In the genomic region with DNA sequence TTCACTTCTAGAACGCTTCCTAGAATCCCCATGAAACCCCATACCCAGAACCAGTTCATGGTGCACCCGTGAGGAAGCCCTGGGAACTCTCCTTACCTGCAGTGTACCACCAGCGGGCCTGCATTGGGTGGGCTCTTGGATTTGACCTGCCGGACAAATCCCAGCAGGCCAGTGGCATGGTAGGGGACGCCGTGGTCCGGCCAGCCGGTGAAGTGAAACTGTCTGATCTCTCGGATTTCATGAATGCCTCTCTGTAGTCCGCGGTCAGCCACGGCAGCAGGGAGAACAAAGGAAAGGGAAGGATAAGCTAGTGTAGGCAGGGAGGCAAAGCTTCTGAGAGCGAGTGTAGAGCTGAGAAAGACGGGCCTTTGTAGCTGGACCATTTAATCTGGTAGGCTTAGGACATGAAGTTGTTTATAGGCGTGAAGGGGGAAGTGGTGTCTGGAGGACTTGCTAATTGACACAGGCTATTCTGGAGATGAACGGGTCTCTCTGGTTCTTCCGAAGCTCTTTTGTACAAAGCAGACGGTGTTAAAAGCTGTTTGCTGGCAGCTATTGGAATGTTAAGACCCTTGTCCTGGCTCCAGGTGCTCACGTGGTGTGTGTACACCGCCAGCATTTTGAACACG, we compare ENCODE assay signal across 9 mouse cellular contexts.
A peak's percentile ranks its signal among the peaks of the same experiment; 100 is the strongest.
DNase-seq lines count a peak whose midpoint lies in the region; ATAC-seq and TF ChIP-seq lines count a peak whose summit lies in the region.
"Had no signal": no experiment of that assay in that cellular context is flagged by ENCODE, and none has a peak within 500 bp of the region (broad histone marks: within the 10 kb centered on the region; RNA-seq: fewer than 3 reads in every experiment).

No protein-coding gene starts in this region.

- H3K9me3 ChIP-seq in kidney, embryonic 14.5 days (ENCODE audit: control insufficient read depth, low read length) = no peaks in the 10 kb centered on the region
- H3K9me3 ChIP-seq in embryonic facial prominence, embryonic 14.5 days (ENCODE audit: control insufficient read depth, low read length) = no peaks in the 10 kb centered on the region
- H3K9me3 ChIP-seq in limb, embryonic 10.5 days (replicated peaks) = no peaks in the 10 kb centered on the region
- no peaks in the 10 kb centered on the region for H3K9me3 ChIP-seq in neural tube, embryonic 12.5 days

- H3K9ac ChIP-seq in kidney, embryonic 14.5 days (ENCODE audit: low read depth, low read length) = no peak overlapping the region
- H3K9ac ChIP-seq in embryonic facial prominence, embryonic 14.5 days (ENCODE audit: low read depth, low read length) = no peak overlapping the region
- no peak overlapping the region for H3K9ac ChIP-seq in neural tube, embryonic 12.5 days

- no peak overlapping the region for H3K27ac ChIP-seq in kidney, embryonic 14.5 days (ENCODE audit: low read depth, low read length)
- no peak overlapping the region for H3K27ac ChIP-seq in embryonic facial prominence, embryonic 14.5 days (replicated peaks; ENCODE audit: low read depth, low read length)
- peak overlapping the region; percentile 81 for H3K27ac ChIP-seq in limb, embryonic 10.5 days
- no peak overlapping the region for H3K27ac ChIP-seq in neural tube, embryonic 12.5 days
- H3K27ac ChIP-seq in kidney, adult 2 months (ENCODE audit: insufficient read depth, low read depth, low read length) = no peak overlapping the region
- H3K27ac ChIP-seq in thymus, adult 2 months (ENCODE audit: control insufficient read depth, insufficient read depth, low read length) = no peak overlapping the region

- TF ChIP-seq POLR2A in kidney, adult 2 months (IDR thresholded peaks at IDR 0.05; ENCODE audit: low read depth, low read length) = no peak
- no peak for TF ChIP-seq POLR2A in thymus, adult 2 months (IDR thresholded peaks at IDR 0.05; ENCODE audit: control insufficient read depth, extremely low read depth, insufficient read depth, low read length, poor library complexity)

- 39% methylated on average over 21 of the region's 21 CpGs for WGBS in kidney, embryonic 14.5 days
- 32% methylated on average over 21 of the region's 21 CpGs for WGBS in embryonic facial prominence, embryonic 14.5 days
- 58% methylated on average over 21 of the region's 21 CpGs for WGBS in limb, embryonic 10.5 days
- WGBS in neural tube, embryonic 12.5 days = 28% methylated on average over 21 of the region's 21 CpGs
- 66% methylated on average over 21 of the region's 21 CpGs for WGBS in kidney, adult 2 months
- WGBS in thymus, adult 2 months = 77% methylated on average over 21 of the region's 21 CpGs

- peak; percentile 22; the same call in 1 of the 2 replicates for ATAC-seq in kidney, embryonic 14.5 days (ENCODE audit: low FRiP score, low TSS enrichment)
- ATAC-seq in embryonic facial prominence, embryonic 14.5 days (ENCODE audit: low read depth) = peak; percentile 75
- peak; percentile 66 for ATAC-seq in neural tube, embryonic 12.5 days (ENCODE audit: low FRiP score, low read depth)

- no peak for DNase-seq in kidney, postnatal 25 days
- DNase-seq in embryonic facial prominence, embryonic 14.5 days (ENCODE audit: low spot score) = peak; percentile 64
- DNase-seq in limb, embryonic 10.5 days (ENCODE audit: low spot score) = no peak
- DNase-seq in adrenal gland, adult (ENCODE audit: inconsistent age in 2 of 2, low spot score in 1 of 2) = no peak
- no peak for DNase-seq in kidney, adult 2 months
- no peak for DNase-seq in thymus, adult 2 months
- DNase-seq: adrenal gland, adult 8-10 months had no signal

- H3K4me2 ChIP-seq in kidney, embryonic 14.5 days (replicated peaks; ENCODE audit: low read depth, low read length) = no peak overlapping the region
- peak overlapping the region; percentile 19; the same call in 1 of the 2 replicates for H3K4me2 ChIP-seq in embryonic facial prominence, embryonic 14.5 days (ENCODE audit: low read depth, low read length)
- H3K4me2 ChIP-seq in neural tube, embryonic 12.5 days (replicated peaks) = peak overlapping the region; percentile 27

- H3K36me3 ChIP-seq in kidney, embryonic 14.5 days (ENCODE audit: control insufficient read depth, insufficient read depth, low read length) = peaks cover 9% of the 10 kb centered on the region; the same call in 1 of the 2 replicates
- H3K36me3 ChIP-seq in embryonic facial prominence, embryonic 14.5 days (ENCODE audit: control insufficient read depth, insufficient read depth, low read length) = 0 out of 2 replicates have a peak, but pooled peaks cover 6% of the 10 kb centered on the region
- no peaks in the 10 kb centered on the region for H3K36me3 ChIP-seq in limb, embryonic 10.5 days
- H3K36me3 ChIP-seq in neural tube, embryonic 12.5 days = no peaks in the 10 kb centered on the region
- H3K36me3 ChIP-seq in kidney, adult 2 months (ENCODE audit: control insufficient read depth, insufficient read depth, low read length) = no peaks in the 10 kb centered on the region
- no peaks in the 10 kb centered on the region for H3K36me3 ChIP-seq in thymus, adult 2 months (ENCODE audit: control insufficient read depth, insufficient read depth, low read length)

- H3K27me3 ChIP-seq in kidney, embryonic 14.5 days (ENCODE audit: control insufficient read depth, insufficient read depth, low read length) = peaks cover 2% of the 10 kb centered on the region; the same call in 1 of the 2 replicates
- no peaks in the 10 kb centered on the region for H3K27me3 ChIP-seq in embryonic facial prominence, embryonic 14.5 days (replicated peaks; ENCODE audit: control insufficient read depth, insufficient read depth, low read length)
- no peaks in the 10 kb centered on the region for H3K27me3 ChIP-seq in limb, embryonic 10.5 days (ENCODE audit: low read depth, poor library complexity, severe bottlenecking)
- H3K27me3 ChIP-seq in neural tube, embryonic 12.5 days (replicated peaks) = no peaks in the 10 kb centered on the region
- no peaks in the 10 kb centered on the region for H3K27me3 ChIP-seq in kidney, adult 2 months (replicated peaks; ENCODE audit: control insufficient read depth, insufficient read depth, low read length)
- no peaks in the 10 kb centered on the region for H3K27me3 ChIP-seq in thymus, adult 2 months (ENCODE audit: control insufficient read depth, insufficient read depth, low read length)

- no peak overlapping the region for H3K4me3 ChIP-seq in kidney, embryonic 14.5 days (ENCODE audit: low read length)
- no peak overlapping the region for H3K4me3 ChIP-seq in embryonic facial prominence, embryonic 14.5 days (ENCODE audit: low read depth, low read length)
- no peak overlapping the region for H3K4me3 ChIP-seq in limb, embryonic 10.5 days
- no peak overlapping the region for H3K4me3 ChIP-seq in neural tube, embryonic 12.5 days
- H3K4me3 ChIP-seq in kidney, adult 2 months (ENCODE audit: insufficient read depth, low read depth, low read length) = no peak overlapping the region
- H3K4me3 ChIP-seq in thymus, adult 2 months (ENCODE audit: control insufficient read depth, insufficient read depth, low read length) = no peak overlapping the region

- TF ChIP-seq CTCF in kidney, adult 2 months (conservative IDR thresholded peaks at IDR 0.05; ENCODE audit: insufficient read depth, insufficient read length, low read depth, low read length) = no peak
- TF ChIP-seq CTCF in thymus, adult 2 months (IDR thresholded peaks at IDR 0.05; ENCODE audit: borderline replicate concordance, control insufficient read depth, extremely low read depth, insufficient read depth, low read length, poor library complexity) = no peak

- peaks cover 27% of the 10 kb centered on the region for H3K4me1 ChIP-seq in kidney, embryonic 14.5 days (ENCODE audit: control insufficient read depth, insufficient read depth, low read length)
- peaks cover 11% of the 10 kb centered on the region; the same call in 1 of the 2 replicates for H3K4me1 ChIP-seq in embryonic facial prominence, embryonic 14.5 days (ENCODE audit: control insufficient read depth, insufficient read depth, low read length)
- peaks cover 54% of the 10 kb centered on the region for H3K4me1 ChIP-seq in limb, embryonic 10.5 days
- H3K4me1 ChIP-seq in neural tube, embryonic 12.5 days = peaks cover 26% of the 10 kb centered on the region
- no peaks in the 10 kb centered on the region for H3K4me1 ChIP-seq in kidney, adult 2 months (ENCODE audit: control insufficient read depth, insufficient read depth, low read length)
- H3K4me1 ChIP-seq in thymus, adult 2 months (replicated peaks; ENCODE audit: control insufficient read depth, insufficient read depth, low read length) = no peaks in the 10 kb centered on the region

Comparison
In these comparisons a context has a peak if more than half of its experiments do, and no peak if none do; other contexts are left out.
1. ATAC-seq: peak in every context shown above with its lines; median percentile 75 in embryonic facial prominence, embryonic 14.5 days; 66 in neural tube, embryonic 12.5 days; 22 in kidney, embryonic 14.5 days.